Mouse (Mus musculus): ENCODE measurements around the gene Mospd3.

The Mospd3 gene

GRCm38 (mm10) chr5:137600619-137601364 is at the start of gene Mospd3:
TSS of gene Mospd3 (minus strand) at chr5:137601058.
- peak; percentile 90 for DNase-seq (ENCODE audit: low spot score)

- no peak for DNase-seq (ENCODE audit: low spot score)
Measured at GRCm38 (mm10) chr5:137649669-137650571, 49.1 kb upstream of the Mospd3 start.

- DNase-seq (ENCODE audit: low spot score): no peak
Measured at GRCm38 (mm10) chr5:137649251-137649650, 48.4 kb upstream of the Mospd3 start.

- no peak for DNase-seq (ENCODE audit: low spot score)
Measured at GRCm38 (mm10) chr5:137647827-137648601, 47.2 kb upstream of the Mospd3 start.

DNA sequence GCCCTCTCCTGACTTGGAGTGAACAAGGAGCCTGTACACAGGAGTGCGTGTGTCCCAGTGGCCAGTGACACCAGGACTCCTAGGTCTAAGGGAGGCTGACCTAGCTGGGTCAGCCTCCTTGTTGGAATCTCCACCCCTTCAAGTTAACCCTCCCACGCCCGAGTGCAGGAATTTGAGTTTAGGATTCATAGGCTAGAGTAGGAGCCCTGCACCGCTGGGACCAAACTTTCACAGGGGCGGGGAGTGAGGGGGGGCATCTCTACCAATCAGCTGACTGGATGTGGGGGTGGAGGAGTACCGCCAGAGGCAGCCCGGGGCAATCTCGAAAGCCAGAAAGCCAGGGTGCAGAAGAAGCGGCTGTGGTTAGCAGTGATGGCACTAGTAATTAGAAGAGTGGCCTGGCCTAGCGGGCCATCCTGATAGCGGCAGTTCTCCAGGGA is 44.8 kb upstream of the Mospd3 start, which contains the start of gene Irs3:
TSS of gene Irs3 (minus strand) at position 63 of the 440 bp plus-strand sequence.
- DNase-seq (ENCODE audit: low spot score): no peak

DNA sequence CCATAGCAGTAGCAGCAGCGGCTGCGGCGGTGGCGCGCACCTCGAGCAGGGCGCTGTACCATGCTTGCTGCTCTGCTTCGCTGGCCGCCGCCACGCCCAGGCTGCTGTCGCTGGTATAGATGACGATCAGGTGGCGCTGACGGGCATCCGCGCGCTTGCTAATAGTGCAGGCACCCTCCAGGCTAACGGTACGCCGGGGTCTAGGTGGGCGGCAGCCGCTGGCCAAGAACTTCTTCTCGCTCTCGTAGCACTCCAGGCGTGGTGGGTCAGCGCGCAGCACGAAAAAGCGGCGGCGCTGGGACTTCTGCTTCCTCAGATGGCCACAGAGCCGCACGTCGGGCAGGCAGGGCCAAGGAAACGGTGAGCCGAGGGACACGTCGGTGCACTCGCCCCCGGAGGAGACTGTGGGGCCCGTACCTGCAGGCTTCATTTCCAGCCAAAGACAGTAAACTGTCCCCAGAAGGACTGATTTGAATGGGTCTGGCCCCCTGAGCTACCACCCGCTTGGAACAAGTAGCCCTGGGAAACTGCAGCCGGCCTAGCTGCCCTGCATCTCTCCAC is 44.3 kb upstream of the Mospd3 start:
- DNase-seq (ENCODE audit: low spot score): no peak

GRCm38 (mm10) chr5:137644484-137644883 is 43.6 kb upstream of the Mospd3 start:
- no peak for DNase-seq (ENCODE audit: low spot score)

DNA sequence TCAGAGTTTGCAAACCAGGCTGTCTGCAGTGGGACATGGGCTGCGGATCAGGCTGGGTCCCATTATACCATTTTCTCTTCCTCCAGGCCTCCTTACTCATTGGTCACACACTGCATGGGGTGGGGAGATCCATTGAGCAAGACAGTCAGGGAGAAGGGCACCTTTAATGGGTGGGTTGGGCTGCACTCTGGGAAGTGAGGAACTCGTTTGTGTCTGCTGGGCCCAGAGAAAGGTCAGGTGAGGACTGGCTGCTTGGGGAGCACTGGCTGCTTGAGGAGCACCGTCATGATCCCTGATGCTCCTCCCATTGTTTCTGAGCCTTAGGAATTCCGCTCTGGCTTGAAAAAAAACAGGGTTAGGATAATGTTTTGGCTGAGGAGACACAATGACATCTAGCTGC is 42.0 kb upstream of the Mospd3 start:
- DNase-seq (ENCODE audit: low spot score): no peak

- DNase-seq (ENCODE audit: low spot score): no peak
Measured at GRCm38 (mm10) chr5:137641054-137641453, 40.2 kb upstream of the Mospd3 start, which contains the start of gene Sap25. TSS of gene Sap25 (plus strand) at chr5:137641334.

DNA sequence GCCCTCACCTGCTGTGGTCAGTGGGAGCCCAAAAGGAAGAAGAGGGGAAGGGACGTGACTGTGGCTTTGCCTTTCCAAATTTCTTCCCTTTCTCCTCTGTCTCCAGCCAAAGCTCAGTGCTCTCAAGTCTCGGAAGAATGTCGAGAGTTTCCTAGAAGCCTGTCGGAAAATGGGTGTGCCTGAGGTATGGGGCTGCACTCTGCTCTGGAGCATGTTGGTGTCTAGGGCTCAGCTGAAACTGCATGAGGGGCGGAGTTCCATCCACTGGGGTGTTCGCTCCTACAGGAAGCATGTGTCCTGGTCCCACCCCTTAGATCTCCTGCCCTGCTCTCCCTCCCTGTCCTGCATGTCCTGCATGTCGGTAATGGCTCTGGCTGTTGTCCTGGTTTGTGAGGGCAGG is 38.6 kb upstream of the Mospd3 start:
- DNase-seq (ENCODE audit: low spot score): no peak

DNA sequence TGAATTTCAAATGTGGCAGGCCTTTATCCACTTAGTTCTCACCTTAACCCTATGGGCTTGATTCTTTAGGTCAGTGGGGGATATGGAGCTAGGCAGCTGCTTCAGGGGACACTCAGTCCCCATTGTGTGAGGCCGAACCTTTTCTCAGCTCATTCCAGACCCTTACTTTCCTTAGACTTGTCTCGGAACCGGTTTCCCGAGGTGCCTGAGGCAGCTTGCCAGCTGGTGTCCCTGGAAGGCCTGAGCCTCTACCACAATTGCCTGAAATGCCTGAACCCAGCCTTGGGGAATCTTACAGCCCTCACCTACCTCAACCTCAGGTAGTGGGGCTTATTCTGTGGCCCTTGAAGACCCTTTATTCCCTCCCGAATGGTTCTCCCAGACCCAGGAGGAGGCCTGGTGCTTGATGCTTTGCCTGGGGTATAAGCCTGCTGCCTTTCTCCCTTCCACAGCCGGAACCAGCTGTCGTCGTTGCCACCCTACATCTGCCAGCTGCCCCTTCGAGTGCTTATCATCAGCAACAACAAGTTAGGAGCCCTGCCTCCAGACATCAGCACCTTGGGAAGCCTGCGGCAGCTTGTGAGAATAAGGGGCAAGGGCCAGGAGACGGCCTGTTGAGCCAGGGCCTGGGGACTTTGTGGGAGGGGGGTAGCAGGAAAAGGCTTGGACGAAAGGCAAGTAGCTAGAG is 32.7 kb upstream of the Mospd3 start:
- no peak for DNase-seq (ENCODE audit: low spot score)

DNA sequence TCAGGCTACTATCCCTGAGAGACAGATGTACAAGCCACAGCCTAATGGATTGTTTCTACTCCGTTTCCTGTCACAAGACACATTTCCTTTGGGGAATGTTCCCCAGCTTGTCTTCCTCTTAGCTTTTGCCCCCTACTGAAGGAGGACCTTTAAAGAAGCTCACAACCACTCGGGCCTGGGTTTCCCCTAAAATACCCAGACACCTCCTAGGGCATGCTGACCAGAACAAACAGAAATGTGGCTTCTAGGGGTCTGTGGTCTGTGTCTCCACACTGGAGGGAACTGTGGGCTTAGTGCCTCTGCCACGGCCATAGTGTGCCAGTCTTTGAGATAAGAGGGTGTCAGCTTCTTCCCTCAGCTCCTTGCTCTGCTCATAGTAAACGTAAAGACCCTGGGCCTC is 30.7 kb upstream of the Mospd3 start:
- no peak for DNase-seq (ENCODE audit: low spot score)

- DNase-seq (ENCODE audit: low spot score): no peak
Measured at GRCm38 (mm10) chr5:137631171-137631570, 30.3 kb upstream of the Mospd3 start.

DNA sequence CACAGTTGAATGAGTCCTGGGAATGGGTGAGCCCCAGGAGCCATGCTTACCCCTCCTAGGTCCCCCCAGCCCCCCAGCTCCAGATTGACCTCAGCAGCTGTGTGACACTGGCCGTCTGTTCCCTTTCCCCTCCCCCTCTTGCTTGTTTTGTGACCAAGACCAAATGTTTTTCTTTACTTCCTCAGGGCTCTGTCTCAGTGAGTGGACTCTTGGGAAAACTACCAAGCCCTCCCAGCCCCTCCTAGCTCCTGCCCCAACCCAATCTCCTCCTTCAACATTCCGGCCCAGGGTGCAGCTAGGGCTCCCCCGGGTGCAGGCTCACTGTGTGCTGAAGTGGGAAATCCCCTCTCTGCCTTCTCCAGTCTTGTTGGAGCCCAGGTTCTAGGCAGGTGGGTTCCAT is 29.7 kb upstream of the Mospd3 start:
- DNase-seq (ENCODE audit: low spot score): no peak

GRCm38 (mm10) chr5:137629906-137630545 is 29.2 kb upstream of the Mospd3 start:
- no peak for DNase-seq (ENCODE audit: low spot score)

DNA sequence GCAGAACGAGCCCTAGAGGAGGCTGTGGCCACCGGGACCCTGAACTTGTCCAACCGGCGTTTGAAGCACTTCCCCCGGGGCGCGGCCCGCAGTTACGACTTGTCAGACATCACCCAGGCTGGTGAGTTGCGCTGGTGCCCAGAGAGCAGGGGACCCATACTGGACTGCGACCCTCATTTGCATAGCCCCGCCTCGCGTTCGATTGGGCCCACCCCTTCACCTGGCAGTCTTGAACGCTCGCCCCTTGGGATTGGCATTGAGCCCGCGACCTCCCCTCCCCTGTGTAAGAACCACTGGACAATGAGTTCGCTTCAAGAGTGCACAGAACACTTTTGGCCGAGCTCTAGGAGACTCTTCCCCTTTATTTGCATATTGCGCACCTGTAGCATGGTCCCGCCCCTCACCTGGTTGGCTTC is 28.5 kb upstream of the Mospd3 start:
- DNase-seq (ENCODE audit: low spot score): no peak

GRCm38 (mm10) chr5:137628498-137629305 is 27.8 kb upstream of the Mospd3 start, which contains the start of the genes Fbxo24, Lrch4 and Gm20605:
TSS of gene Fbxo24 (minus strand) at chr5:137629002.
TSS of gene Lrch4 (plus strand) at chr5:137629121.
TSS of gene Gm20605 (plus strand) at chr5:137629175.
- peak; percentile 95 for DNase-seq (ENCODE audit: low spot score)

DNA sequence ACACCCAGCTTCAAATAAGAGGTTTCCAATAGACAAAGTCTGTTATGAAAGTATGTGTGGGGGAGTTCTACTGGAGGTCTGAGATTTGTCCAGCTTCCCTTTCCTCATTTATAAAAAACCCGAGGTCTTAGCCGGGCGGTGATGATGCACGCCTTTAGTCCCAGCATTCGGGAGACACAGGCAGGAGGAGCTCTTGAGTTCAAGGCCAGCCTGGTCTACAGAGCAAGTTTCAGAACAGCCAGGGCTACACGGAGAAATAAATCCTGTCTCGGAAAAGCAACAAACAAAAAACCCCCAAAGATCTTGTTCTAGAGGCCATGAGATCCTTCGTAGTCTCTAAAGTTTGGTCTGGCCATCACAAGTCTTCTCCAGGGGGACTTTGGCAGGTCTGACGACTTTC is 27.1 kb upstream of the Mospd3 start:
- no peak for DNase-seq (ENCODE audit: low spot score)

GRCm38 (mm10) chr5:137623937-137624530 is 23.2 kb upstream of the Mospd3 start:
- no peak for DNase-seq (ENCODE audit: low spot score)
